Mouse (Mus musculus) urinary bladder, adult 2 months (tissue): ENCODE results near the gene Tanc2. TPM values are rescaled to one million over a fixed set of nuclear protein-coding genes. Genes with fewer than 3 reads are reported as not detected.

Source experiments
- DNase-seq: peaks from one replicate; pipeline ENCODE4 v3.0.0; 2022; ENCODE audit warnings: low spot score
- polyA plus RNA-seq: library from polyadenylated mRNA; depleted of rRNA; stranded (reverse); fragments of >200 nt; gene quantifications from 2 replicates; pipeline ENCODE4 v1.2.3, GENCODE M21; 2012

Gene Tanc2
- polyA plus RNA-seq, 1 experiment = 4.6 TPM

DNA sequence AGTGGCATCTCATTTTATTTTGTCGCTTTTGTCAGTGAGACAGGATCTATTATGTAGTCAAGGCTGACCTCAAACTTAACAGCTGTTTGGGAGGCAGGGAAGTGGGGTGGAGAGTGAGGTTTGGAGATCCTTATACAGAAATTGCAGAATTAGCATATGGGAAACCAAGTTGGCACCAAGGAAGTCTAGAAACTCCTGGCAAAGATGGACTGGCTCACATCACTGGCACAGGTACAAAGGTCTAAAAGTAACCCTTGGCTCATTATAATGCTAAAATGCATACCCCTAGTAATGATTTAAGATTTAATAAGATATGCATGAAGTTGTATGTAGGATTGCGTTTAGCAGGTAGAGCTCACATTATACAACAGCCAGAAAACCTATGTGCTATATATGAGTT, 58.2 kb downstream of the Tanc2 start:
- DNase-seq = no peak

DNA sequence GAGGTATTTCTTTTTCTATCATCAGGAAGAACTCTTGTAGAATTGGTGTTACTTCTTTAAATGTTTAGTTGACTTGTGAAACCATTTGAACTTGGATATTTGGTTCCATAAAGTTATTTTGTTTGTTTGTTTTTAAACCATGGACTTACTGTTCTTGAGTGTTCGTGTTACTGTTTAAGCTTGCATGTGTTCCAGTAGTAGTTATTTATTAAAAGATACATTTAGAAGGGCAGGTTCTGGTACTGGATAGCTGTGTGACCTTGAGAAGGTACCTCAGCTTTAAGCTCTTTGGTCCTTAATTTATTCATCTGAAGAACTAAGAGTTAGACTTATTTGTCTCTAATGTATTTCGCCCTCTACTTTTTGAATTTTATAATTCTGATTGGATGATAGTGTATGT, 64.8 kb downstream of the Tanc2 start:
- no peak for DNase-seq

GRCm38 (mm10) chr11:105655335-105655734, 65.5 kb downstream of the Tanc2 start:
- no peak for DNase-seq

GRCm38 (mm10) chr11:105667879-105668278, 78.1 kb downstream of the Tanc2 start:
- DNase-seq = no peak

- no peak for DNase-seq
These were observed 89.2 kb downstream of the Tanc2 start for GRCm38 (mm10) chr11:105678996-105679395.

- DNase-seq = no peak
These were observed 95.0 kb downstream of the Tanc2 start for GRCm38 (mm10) chr11:105684747-105685146.

DNA sequence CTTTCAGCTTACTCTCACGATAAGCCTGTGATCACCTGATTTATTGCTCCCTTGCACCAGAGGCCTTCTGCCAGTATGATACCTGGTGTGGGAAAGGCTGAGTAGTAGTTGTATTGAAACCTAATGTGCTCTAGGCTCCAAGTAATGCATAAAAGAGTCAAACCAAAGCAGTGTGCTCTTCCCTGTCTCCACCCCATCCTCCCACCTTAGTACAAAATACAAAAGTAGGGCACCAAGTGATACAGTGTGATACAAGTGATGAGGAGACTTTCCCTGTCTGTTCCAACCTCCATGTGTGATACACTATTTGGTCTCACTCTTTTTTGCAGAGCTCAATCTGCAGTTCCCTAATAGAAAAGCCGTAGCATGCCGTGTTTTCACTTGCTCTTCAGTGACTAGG, 110.7 kb downstream of the Tanc2 start:
- no peak for DNase-seq

DNA sequence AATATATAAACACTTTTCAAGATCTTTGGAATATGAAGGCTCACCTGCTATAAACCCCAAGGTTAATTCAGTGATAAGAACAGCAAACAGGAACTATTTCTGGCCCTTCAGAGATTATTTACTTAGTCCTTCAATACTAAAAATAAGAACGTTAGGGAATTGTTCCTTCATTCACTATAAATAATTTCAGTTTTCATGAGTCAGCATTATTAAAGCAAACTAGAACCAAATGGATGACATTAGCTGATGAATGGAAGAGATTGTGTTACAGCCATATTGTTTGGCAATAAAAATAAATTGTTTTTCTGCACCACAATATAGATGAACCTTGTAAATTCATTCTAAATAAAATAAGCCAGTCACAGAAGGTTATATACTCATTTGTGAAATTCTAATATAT, 129.9 kb downstream of the Tanc2 start:
- no peak for DNase-seq

DNA sequence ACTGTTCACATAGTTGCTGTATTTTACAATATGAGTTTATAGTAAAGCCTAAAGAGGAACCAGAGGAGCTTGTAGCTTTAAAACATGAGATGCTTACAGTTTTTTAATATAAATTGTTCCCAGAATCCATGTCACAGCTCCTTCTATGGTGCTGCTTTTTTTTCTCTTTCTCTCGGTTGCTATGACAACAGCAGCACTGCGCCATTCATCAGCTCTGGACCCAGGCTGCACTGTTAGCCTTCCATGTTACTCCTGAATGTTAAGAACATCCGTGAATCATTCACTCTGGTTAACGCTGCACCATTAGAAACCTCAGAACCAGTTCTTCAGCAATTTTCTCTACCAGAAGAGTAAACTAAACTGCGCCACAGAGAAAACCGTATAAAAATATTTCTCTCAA, 141.8 kb downstream of the Tanc2 start:
- DNase-seq = no peak

DNA sequence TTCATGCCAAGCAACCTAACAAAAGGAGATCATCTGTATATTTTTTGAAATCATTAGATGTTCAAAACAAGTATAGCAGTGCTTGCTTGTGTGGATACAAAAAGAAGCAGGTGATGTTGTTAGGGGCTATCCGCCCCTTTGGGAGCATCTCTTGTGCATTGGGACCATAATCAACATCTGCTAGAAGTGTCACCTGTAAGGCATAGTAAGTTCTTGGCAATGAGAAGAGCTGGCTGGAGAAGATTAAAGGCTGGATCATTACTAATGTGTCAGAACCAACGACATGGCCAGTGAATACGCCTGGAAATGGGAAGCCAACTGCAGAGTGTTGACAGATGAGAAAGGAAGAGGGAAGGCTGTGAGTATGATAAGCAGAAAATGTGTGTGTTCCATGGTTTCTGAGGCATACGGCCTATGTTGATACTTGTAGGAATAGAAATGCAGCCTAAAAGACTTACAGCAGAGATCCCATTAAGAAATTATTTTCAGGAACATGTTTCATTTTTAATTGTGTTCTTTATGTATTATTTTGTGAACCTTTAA, 142.3 kb downstream of the Tanc2 start:
- no peak for DNase-seq

GRCm38 (mm10) chr11:105743171-105743570, 153.4 kb downstream of the Tanc2 start:
- DNase-seq = no peak

DNA sequence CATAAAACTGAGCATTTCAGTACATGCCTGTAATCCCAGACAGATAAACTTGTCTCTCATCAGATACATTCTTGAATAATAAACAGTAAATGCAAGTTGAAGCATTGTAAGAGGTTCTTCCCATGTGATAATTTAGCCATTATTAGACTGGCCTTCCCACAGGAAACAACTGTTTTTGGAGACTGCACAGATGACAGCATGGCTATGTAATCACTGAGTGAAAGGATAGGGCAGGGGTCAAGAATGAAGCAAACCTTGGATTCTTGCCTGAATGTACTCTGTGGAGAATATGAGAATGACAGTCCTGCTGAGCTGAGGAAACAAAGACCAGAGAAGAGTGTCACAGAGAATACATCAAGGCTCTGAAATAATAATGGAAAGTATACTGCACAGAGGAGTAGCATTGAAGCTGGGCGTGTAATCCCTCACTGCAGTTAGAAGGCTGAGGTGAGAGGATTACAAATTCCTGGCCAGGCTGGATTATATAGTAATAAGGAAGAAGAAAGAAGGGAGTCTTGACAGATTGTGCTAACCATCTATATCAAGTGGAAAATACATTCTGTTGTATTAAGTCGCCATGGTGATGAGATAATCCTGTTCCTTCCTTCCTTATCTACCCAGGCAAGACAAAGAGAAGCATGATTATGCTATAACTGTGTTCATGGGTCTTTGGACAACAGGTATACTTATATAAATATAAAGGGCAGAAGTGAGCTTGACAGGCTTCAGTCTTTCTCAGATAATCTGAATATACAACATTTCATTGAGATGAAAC, 159.7 kb downstream of the Tanc2 start:
- no peak for DNase-seq

GRCm38 (mm10) chr11:105758561-105759203, 168.9 kb downstream of the Tanc2 start:
- DNase-seq = no peak

- DNase-seq = no peak
These were observed 169.6 kb downstream of the Tanc2 start for GRCm38 (mm10) chr11:105759413-105759812.

- no peak for DNase-seq
These were observed 170.6 kb downstream of the Tanc2 start for GRCm38 (mm10) chr11:105760346-105760745.

DNA sequence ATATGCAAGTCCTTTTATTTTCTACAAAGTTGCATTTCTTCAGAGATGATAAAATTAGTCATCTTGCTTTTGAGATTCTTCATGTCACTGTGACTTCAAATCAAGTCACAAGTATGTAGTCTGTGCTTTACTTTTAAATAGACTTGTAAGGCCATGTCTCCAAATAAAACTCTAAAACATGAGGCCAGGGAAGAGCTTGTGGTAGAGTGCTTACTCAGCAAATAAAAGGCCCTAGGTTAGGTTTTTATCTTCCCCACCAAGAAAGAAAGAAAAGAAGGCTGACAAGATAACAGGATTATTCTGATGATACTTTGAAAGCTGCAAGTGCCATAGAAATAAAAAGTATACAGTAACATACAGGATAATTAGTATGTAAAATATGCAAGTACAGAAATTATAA, 188.0 kb downstream of the Tanc2 start:
- DNase-seq = no peak

GRCm38 (mm10) chr11:105792501-105792900, 202.7 kb downstream of the Tanc2 start:
- no peak for DNase-seq

GRCm38 (mm10) chr11:105803686-105804085, 213.9 kb downstream of the Tanc2 start:
- DNase-seq = no peak

DNA sequence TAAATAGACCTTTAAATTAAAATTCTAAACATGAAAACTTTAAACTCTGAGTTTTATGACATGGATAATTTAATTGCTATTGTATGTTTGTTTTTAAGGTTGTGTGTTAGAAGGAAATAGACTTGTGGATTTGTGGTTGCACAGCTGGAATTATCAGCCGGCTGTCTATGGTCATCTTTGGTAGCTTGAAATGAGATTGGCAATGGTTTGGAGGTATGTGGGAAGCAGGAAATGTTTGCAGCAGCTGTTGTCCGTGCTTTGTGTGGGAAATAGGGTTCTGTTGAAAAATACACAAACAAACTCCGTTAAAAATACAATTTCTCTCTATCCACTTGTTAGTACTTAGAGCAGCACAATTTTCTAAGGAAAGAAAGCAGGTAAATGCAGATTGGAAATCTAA, 215.0 kb downstream of the Tanc2 start:
- DNase-seq = no peak

GRCm38 (mm10) chr11:105807103-105807502, 217.3 kb downstream of the Tanc2 start:
- DNase-seq = no peak

DNA sequence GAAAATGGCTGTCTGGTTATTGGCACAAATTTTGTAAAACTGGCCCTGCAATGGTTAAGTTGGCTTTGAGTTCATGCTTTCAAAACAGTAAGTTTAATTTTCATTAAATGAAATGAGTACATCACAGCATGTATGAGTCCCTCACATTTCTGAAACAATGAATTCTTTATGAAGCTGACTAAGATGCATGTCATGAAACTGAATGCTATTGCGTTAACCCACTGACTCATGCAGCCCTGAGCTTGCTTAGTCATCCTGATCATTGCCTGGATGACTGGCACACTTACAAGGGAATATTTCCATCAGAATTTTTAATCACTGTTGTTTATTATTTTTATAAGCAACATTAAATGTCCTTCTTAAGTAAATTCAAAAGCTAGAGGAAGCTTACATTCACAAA, 233.5 kb downstream of the Tanc2 start:
- no peak for DNase-seq

DNA sequence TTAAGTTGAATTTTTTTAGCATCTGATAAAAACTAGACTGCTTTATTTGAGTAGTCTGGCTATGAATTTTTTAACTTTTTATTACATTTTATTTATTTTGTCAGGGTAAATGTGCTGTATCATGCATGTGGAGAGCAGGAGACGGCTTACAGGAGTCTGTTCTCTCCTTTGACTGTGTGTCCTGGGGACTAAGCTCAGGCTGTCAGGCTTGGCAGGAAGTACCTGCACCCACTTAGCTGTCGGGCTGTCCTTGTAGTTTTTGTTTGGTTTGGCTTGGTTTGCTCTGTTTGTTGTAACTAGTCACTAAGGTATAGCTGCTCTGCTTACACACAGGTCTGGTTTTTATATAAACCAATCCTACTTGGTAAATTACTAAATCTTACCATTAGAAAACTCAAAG, 234.0 kb downstream of the Tanc2 start:
- DNase-seq = no peak

DNA sequence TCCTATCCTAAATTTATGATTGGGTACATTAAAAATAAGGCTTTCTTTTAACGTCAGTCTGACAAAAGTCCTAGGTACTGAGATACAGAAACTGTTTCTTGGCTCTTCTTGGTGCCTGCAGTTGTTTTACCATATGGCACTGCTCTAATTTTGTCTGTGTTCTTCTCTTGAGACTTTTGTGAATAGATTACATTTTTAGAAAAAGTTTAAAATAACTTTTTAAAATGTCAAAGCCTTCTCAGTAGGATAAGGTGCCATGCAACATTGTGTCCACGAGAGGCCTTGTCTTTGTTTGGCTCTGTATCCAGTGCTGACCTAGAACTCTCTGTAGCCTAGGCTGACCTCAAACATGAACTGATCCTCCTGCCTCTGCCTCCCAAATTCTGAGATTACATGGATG, 238.4 kb downstream of the Tanc2 start:
- no peak for DNase-seq
